Mouse (Mus musculus) intestine, embryonic 16.5 days (tissue): ENCODE measurements around the gene Arhgef18. TPM values are rescaled to one million over a fixed set of nuclear protein-coding genes. Genes with fewer than 3 reads are reported as not detected.

Source experiments
- ATAC-seq: fragments of 200-750 bp; cut with Nextera tagmentation; 2 replicates; pipeline ENCODE4 v1.8.0; 2017; ENCODE audit warnings: moderate TSS enrichment, moderate library complexity
- H3K27ac ChIP-seq: fragments of 300-500 bp; sonication (generic); 2 replicates; pipeline ENCODE4 v1.5.1; 2014; ENCODE audit warnings: mild to moderate bottlenecking, low read length
- H3K27me3 ChIP-seq: fragments of 300-500 bp; sonication (generic); replicated peaks from 2 replicates; pipeline ENCODE4 v1.6.1; 2014; ENCODE audit warnings: low read length, control low read depth, mixed read lengths; ENCODE audit not compliant: control insufficient read depth, insufficient read depth
- H3K36me3 ChIP-seq: fragments of 300-500 bp; sonication (generic); 2 replicates; pipeline ENCODE4 v1.6.1; 2014; ENCODE audit warnings: low read length, control low read depth; ENCODE audit not compliant: control insufficient read depth, insufficient read depth
- H3K4me1 ChIP-seq: fragments of 300-500 bp; sonication (generic); 2 replicates; pipeline ENCODE4 v1.6.1; 2014; ENCODE audit warnings: low read length, control low read depth, mixed read lengths; ENCODE audit not compliant: control insufficient read depth, insufficient read depth
- H3K4me2 ChIP-seq: fragments of 300-500 bp; sonication (generic); 2 replicates; pipeline ENCODE4 v1.6.1; 2014; ENCODE audit warnings: low read depth, low read length, control low read depth
- H3K4me3 ChIP-seq: fragments of 300-500 bp; sonication (generic); 2 replicates; pipeline ENCODE4 v1.5.1; 2014; ENCODE audit warnings: mild to moderate bottlenecking, low read length
- H3K9ac ChIP-seq: fragments of 300-500 bp; sonication (generic); 2 replicates; pipeline ENCODE4 v1.6.1; 2014; ENCODE audit warnings: low read depth, low read length
- H3K9me3 ChIP-seq: fragments of 300-500 bp; sonication (generic); 2 replicates; pipeline ENCODE4 v1.6.1; 2016; ENCODE audit warnings: low read length, control low read depth; ENCODE audit not compliant: control insufficient read depth
- WGBS: fragments of 180-500 bp; shearing (Covaris S2); extraction: QIAGEN DNeasy Blood & Tissue Kit; methylation state at CpG from one replicate; pipeline ENCODE4 v1.1.7; 2014; 5-methylcytosine and 5-hydroxymethylcytosine counted together
- polyA plus RNA-seq: library from polyadenylated mRNA; unstranded; fragments of >200 nt; fragmentation: Nextera tagmentation; extraction: Ambion mirVana; gene quantifications from 2 replicates; pipeline ENCODE4 v1.2.1, GENCODE M21; 2015

Arhgef18 gene
- polyA plus RNA-seq, 1 experiment from 2014 or later, result 8.4 TPM

DNA sequence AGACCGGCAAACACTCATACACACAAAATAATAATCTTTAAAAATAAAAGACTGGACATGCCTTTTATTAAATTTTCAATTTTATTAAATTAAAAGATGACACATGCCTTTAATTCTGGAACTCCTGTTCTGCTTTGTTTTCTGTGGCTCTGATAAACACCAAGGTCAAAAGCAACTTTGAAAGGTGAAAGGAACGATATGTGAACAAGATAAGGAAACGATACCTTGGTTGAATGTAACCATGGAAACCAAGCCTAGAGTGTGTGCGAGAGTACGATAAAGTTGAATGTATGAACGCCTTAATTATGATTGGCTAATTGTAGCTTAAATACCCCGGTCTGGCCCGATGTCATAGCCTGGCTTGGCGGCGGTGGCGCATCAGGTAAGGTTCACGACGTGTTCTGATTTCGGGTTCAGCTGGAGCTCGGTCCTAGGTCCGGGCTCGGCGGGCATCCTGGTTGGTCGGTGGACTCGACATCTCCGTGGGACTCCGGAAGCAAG lies 89.5 kb downstream of the Arhgef18 start:
- 83% methylated on average over 22 of the region's 22 CpGs for WGBS
- H3K4me1 ChIP-seq, result no peaks in the 10 kb centered on the region
- H3K4me2 ChIP-seq, result no peak overlapping the region
- no peaks in the 10 kb centered on the region for H3K9me3 ChIP-seq
- no peak overlapping the region for H3K27ac ChIP-seq
- no peaks in the 10 kb centered on the region for H3K36me3 ChIP-seq
- no peaks in the 10 kb centered on the region for H3K27me3 ChIP-seq
- H3K4me3 ChIP-seq, result no peak overlapping the region
- ATAC-seq, result no peak
- no peak overlapping the region for H3K9ac ChIP-seq

DNA sequence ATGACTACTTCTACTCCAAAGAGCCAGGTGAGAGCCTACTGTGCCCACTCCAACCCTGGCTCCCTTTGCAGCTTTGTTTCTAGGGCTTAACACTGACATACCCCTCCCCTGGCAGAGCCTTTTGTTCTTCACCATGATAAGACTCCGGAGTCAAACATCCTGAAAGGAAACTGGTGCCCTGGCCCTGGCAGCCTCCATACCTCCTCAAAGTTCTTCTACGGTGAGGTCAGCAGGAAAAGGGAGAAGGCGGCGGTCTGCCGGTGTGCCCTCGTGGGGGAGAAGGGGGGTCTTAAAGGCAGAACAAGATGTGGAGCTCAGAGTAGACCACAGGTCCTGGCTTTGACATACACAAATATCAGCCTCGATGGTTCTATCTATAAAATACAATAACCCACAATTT lies 90.7 kb downstream of the Arhgef18 start:
- no peak for ATAC-seq
- Histone ChIP-seq H3K4me1 (no peaks in the 10 kb centered on the region), H3K27ac (no peak overlapping the region), H3K9me3 (no peaks in the 10 kb centered on the region), H3K4me3 (no peak overlapping the region), H3K4me2 (no peak overlapping the region), H3K36me3 (no peaks in the 10 kb centered on the region), H3K27me3 (no peaks in the 10 kb centered on the region), H3K9ac (no peak overlapping the region)
- 76% methylated on average over 7 of the region's 7 CpGs for WGBS

DNA sequence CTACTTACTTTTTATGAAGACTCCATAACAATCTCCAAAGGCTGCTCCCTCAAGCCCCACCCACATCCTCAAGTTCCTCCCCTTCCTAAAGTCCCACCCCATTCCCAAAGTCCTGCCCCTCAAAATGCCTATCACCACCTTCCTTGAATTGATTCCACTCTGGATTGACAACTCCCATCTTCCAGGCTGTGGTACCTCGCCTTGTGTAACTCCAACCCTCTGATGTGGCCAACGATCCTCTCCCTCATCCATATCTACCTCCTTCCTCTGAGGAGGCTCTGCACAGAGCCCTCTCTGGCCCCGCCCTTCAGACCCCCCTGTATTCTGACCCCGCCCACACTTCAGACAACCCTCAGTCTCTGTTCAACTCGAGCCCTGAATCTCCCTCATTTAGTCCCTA lies 92.4 kb downstream of the Arhgef18 start:
- Histone ChIP-seq H3K4me1 (no peaks in the 10 kb centered on the region), H3K9me3 (no peaks in the 10 kb centered on the region), H3K36me3 (no peaks in the 10 kb centered on the region), H3K27ac (no peak overlapping the region), H3K27me3 (no peaks in the 10 kb centered on the region), H3K9ac (no peak overlapping the region), H3K4me3 (no peak overlapping the region), H3K4me2 (no peak overlapping the region)
- WGBS, result 20% methylated on average over 5 of the region's 5 CpGs
- ATAC-seq, result no peak

DNA sequence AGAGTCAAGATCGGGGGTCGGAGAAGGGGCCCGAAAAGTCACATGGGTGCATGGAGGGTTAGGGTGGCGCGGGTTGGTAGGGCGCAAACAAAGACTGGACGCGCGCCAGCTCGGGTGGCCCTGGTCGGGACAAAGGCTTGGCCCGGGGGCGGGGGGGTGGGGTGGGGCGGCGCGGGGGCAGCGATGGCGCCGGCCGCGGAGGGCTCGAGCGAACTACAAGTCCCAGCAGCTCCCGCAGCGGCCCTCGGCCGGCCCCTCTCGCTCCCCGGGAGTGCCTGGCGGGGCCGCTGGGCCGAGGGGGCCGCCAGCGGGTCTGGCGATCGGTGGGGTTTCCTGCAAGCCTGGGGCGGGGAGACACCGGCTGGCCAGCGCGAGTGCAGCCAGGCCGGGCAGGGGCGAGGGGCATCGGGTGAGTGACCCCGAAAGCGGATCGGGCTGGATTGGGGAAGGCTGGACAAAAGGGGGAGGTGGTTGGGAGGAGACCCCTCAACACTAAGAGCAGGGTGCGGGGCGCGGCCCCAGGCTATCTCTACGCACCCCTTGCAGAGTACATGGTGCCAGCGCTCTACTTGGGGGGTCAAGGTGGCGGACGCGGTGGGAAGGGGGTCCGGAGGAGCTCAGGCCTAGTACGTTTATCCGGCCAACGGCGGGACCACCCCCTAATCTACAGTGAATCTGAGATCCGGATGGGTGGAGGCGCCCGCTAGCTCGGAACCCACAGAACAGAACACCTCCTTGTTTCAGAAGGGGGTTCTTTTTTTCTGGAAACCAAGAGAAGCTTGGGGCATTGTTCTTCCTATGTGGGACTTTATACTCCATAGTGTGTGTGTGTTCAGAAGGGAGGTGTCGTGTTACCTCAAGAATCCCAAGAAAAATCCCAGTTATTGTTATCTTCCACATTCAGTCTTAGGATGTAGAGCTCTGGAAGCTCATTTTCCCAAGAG lies 100.4 kb downstream of the Arhgef18 start, which contains the start of gene Zfp358:
Gene Zfp358, plus strand, starts transcription at position 238 of the 944 bp plus-strand sequence.
- Histone ChIP-seq H3K4me2 (peak within 1 kb of the TSS; percentile 65), H3K27me3 (no peaks in the 10 kb centered on the region), H3K27ac (peak within 1 kb of the TSS; percentile 73), H3K4me1 (peaks cover 5% of the 10 kb centered on the region), H3K36me3 (peaks cover 13% of the 10 kb centered on the region), H3K9ac (peak within 1 kb of the TSS; percentile 99), H3K4me3 (peak within 1 kb of the TSS; percentile 83), H3K9me3 (no peaks in the 10 kb centered on the region)
- WGBS, result 2% methylated on average over 62 of the region's 64 CpGs
- ATAC-seq, result peak; percentile 94

DNA sequence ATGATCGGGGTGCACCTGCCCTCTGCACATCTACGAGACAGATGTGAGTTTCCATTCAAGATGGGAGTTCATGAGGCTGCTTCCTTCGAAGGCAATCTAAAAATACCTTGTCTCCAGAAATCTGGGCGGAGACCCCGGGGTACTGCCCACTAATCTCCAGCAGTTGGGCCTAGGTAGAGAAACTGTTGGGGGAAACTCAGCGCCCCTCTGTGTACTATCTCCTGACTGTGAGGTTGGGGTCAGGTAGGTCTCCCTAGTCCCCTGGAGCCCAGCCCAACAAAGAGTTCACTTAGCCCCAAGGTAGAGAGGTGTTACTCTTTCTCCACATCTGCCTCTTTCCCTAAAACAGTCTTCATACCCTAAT lies 101.0 kb downstream of the Arhgef18 start:
- ATAC-seq, result peak; percentile 6; the same call in 1 of the 2 replicates
- H3K4me2 ChIP-seq, result peak overlapping the region; percentile 65
- H3K36me3 ChIP-seq, result peaks cover 13% of the 10 kb centered on the region
- H3K27ac ChIP-seq, result peak overlapping the region; percentile 73; the same call in 1 of the 2 replicates
- peaks cover 5% of the 10 kb centered on the region for H3K4me1 ChIP-seq
- H3K9ac ChIP-seq, result peak overlapping the region; percentile 99
- peak overlapping the region; percentile 83 for H3K4me3 ChIP-seq
- no peaks in the 10 kb centered on the region for H3K27me3 ChIP-seq
- H3K9me3 ChIP-seq, result no peaks in the 10 kb centered on the region
- WGBS, result 25% methylated on average over 6 of the region's 6 CpGs

DNA sequence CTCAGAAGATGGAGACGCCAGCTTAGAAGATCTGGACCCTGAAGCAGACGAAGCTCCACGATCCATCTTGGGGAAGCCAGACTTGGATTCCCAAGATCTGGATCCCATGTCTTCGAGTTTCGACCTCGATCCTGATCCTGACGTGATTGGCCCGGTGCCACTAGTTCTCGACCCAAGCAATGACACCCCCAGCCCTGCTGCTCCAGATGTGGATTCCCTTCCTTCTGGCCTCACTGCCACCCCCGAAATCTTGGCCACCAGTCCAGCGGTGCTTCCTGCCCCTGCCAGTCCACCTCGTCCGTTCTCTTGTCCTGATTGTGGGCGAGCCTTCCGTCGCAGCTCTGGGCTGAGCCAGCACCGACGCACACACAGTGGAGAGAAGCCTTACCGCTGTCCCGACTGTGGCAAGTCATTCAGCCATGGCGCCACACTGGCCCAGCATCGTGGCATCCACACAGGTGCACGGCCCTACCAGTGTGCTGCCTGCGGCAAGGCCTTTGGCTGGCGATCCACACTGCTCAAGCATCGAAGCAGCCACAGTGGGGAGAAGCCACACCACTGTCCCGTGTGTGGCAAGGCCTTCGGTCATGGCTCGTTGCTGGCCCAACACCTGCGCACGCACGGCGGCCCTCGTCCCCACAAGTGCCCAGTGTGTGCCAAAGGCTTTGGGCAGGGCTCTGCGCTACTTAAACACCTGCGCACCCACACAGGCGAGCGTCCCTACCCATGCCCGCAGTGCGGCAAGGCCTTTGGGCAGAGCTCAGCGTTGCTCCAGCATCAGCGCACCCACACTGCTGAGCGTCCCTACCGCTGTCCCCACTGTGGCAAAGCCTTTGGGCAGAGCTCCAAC lies 103.0 kb downstream of the Arhgef18 start:
- 97% methylated on average over 44 of the region's 44 CpGs for WGBS

DNA sequence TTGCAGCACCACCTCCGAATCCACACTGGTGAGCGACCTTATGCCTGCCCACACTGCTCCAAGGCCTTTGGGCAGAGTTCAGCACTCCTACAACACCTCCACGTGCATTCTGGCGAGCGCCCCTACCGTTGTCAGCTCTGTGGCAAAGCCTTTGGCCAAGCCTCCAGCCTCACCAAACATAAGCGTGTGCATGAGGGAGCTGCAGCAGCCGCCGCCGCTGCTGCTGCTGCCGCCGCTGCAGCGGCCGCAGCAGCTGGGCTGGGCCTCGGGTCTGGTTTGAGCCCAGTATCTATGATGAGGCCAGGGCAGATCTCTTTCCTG lies 103.6 kb downstream of the Arhgef18 start:
- no peak for ATAC-seq
- 92% methylated on average over 15 of the region's 15 CpGs for WGBS
- no peak overlapping the region for H3K9ac ChIP-seq

More for the DNA sequence above, 103.0 kb downstream of the Arhgef18 start:
- no peak for ATAC-seq
- Histone ChIP-seq H3K9me3 (no peaks in the 10 kb centered on the region), H3K9ac (no peak overlapping the region), H3K4me1 (peaks cover 5% of the 10 kb centered on the region), H3K27me3 (no peaks in the 10 kb centered on the region), H3K4me2 (no peak overlapping the region), H3K4me3 (no peak overlapping the region), H3K27ac (no peak overlapping the region), H3K36me3 (peaks cover 13% of the 10 kb centered on the region)

DNA sequence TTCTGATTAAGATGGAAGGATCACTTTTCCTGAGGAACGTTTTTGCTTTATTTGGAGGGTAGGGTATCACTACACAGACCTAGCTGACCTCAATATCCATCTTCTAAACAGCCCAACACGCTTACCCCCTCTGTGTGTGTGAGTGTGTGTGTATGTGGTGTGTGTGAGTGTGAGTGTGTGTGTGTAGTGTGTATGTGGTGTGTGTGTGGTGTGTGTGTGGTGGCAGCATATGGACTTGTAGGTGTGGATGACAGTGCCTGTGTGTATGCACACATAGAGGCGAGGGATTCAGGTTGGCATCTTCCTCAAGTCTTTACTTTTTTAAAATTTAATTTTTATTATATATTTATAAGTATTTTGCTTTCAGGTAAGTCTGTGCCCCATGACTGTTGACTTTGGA lies 105.8 kb downstream of the Arhgef18 start:
- no peak for ATAC-seq
- Histone ChIP-seq H3K4me3 (no peak overlapping the region), H3K9ac (no peak overlapping the region), H3K36me3 (peaks cover 13% of the 10 kb centered on the region), H3K27me3 (no peaks in the 10 kb centered on the region), H3K9me3 (no peaks in the 10 kb centered on the region), H3K27ac (no peak overlapping the region), H3K4me1 (peaks cover 13% of the 10 kb centered on the region), H3K4me2 (no peak overlapping the region)
- 90% methylated on average over 3 of the region's 3 CpGs for WGBS

More for the DNA sequence above, 103.6 kb downstream of the Arhgef18 start:
- H3K27me3 ChIP-seq, result no peaks in the 10 kb centered on the region
- peaks cover 13% of the 10 kb centered on the region for H3K36me3 ChIP-seq
- no peak overlapping the region for H3K4me3 ChIP-seq
- H3K4me1 ChIP-seq, result peaks cover 9% of the 10 kb centered on the region
- no peak overlapping the region for H3K4me2 ChIP-seq
- H3K27ac ChIP-seq, result no peak overlapping the region
- no peaks in the 10 kb centered on the region for H3K9me3 ChIP-seq

DNA sequence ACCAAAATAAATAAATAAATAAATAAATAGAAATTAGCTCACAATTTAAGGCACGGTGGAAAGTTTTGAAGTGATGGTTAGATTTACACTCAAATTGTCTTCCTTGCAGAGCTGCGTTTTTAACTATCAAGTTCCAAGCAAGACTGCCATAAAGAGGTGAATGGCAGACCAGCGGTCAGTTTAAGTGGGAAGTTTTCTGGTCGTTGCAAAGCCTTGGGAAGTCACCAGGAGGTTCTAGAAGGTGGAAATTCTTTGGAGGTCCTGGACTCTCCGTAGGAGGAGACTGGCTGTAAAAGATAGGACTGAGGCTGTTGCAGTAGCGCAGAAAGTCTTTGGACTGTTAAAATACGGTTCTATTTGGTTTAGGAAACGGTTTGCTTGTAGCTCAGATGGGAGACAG lies 106.9 kb downstream of the Arhgef18 start:
- peak overlapping the region; percentile 69 for H3K4me2 ChIP-seq
- H3K9me3 ChIP-seq, result no peaks in the 10 kb centered on the region
- H3K27ac ChIP-seq, result peak overlapping the region; percentile 88
- no peak for ATAC-seq
- peaks cover 8% of the 10 kb centered on the region for H3K4me1 ChIP-seq
- WGBS, result 3% methylated on average over 8 of the region's 8 CpGs
- peaks cover 13% of the 10 kb centered on the region for H3K36me3 ChIP-seq
- no peaks in the 10 kb centered on the region for H3K27me3 ChIP-seq
- peak overlapping the region; percentile 76 for H3K9ac ChIP-seq
- peak overlapping the region; percentile 74 for H3K4me3 ChIP-seq
